Mouse (Mus musculus): Measurements from ENCODE around the gene Plekhf1.

- TF ChIP-seq CTCF (conservative IDR thresholded peaks at IDR 0.05; ENCODE audit: low read length) (no peak), POU5F1 (IDR thresholded peaks at IDR 0.05; ENCODE audit: borderline replicate concordance, low read length) (no peak)
Observed at GRCm38 (mm10) chr7:38209478-38210152, 18.2 kb downstream of the Plekhf1 start.
